Mouse (Mus musculus): Measurements from ENCODE around the gene Draxin. TPM values are rescaled to one million over a fixed set of nuclear protein-coding genes. Genes with fewer than 3 reads are reported as not detected.
"Not testable (repeated sequence)": the region's sequence is repeated elsewhere in the genome, so short reads cannot be mapped to it uniquely, and the experiment has no call there.

Draxin gene
- polyA plus RNA-seq (2015; fragmentation: Nextera tagmentation; extraction: Ambion mirVana), result 0.03 and 0.05 TPM in 2 replicates

DNA sequence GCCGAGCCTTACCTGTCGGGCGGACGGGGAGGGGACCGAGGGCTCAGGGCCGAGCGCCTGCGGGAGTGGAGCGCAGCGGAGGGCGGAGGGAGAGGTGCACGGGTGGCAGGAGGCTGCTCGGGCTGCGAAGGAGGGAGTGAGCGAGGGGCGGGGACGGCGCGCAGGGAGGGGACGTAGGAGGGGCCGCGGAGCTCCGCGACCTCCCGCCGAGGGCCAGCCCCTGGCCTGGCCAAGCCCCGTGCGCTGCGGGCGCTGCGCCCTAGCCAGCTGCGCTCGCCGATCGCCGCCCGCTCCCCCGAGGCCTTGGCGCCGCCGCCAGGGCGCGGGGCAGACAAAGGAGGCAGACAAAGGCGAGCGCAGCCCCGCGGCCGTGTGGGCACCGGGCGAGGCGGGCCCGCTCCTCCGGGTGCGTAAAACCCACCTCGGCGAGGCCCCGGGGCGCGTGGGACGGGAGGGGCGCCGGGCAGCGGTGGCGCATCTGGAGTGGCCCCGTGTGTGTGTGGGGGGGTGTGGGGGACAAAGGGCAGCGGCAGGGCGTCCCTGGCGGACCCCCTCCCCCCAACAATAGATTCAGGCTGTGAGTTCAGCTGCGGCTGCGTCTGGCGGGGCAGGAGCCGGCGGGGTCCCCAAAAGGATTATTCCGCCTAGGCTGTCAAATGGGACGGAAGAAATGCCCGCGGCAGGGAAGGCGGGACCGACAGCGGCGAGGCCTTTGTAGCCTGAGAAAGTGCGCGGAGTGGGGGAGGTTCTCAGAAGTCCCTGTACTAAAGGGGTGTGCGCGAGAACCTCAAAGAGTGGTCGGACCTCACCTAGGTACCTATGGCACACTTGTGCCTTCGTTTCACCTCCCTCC, at the start of gene Draxin:
Draxin (minus strand) TSS at position 138 of the 853 bp plus-strand sequence.
- peak within 1 kb of the TSS; percentile 74 for H3K4me2 ChIP-seq (replicated peaks; ENCODE audit: low read depth)

DNA sequence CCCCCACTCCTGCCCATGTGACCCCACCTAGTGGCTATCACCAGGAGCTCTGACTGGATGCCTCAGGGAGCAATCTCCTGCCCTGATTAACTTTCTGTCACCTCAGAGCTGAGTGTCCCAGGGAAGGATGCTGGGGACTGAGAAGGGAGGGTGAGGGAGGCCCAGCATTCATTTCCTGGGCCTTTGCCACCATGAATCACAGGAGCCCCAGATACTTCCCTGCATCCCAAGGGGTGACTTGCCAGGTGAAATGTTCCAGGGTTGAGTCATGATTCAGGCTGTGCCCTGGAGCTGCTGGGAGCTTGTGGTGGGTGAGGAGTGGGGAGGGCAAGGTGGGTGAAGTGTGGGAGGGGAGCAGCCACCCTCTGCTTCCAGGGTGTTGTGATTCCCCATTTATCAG, 47.2 kb upstream of the Draxin start:
- H3K27me3 ChIP-seq (replicated peaks; ENCODE audit: control insufficient read depth, insufficient read depth, low read length), result peaks cover 36% of the 10 kb centered on the region
- H3K36me3 ChIP-seq (ENCODE audit: control insufficient read depth, insufficient read depth), result no peaks in the 10 kb centered on the region
- TF ChIP-seq CTCF (IDR thresholded peaks at IDR 0.05; ENCODE audit: low read depth), result no peak
- ATAC-seq, result no peak
- no peak overlapping the region for H3K4me2 ChIP-seq (replicated peaks; ENCODE audit: low read depth)
- H3K4me3 ChIP-seq (ENCODE audit: low read depth, low read length), result no peak overlapping the region
- no peaks in the 10 kb centered on the region for H3K4me1 ChIP-seq (replicated peaks; ENCODE audit: control insufficient read depth, insufficient read depth, low read length)
- H3K27ac ChIP-seq (ENCODE audit: low read depth, low read length), result no peak overlapping the region
- H3K9ac ChIP-seq (ENCODE audit: low read depth, low read length), result no peak overlapping the region
- no peaks in the 10 kb centered on the region for H3K9me3 ChIP-seq (ENCODE audit: control insufficient read depth)

More for the DNA sequence above, at the start of gene Draxin:
- peaks cover 50% of the 10 kb centered on the region for H3K27me3 ChIP-seq (replicated peaks; ENCODE audit: control insufficient read depth, insufficient read depth, low read length)
- H3K36me3 ChIP-seq (ENCODE audit: control insufficient read depth, insufficient read depth), result no peaks in the 10 kb centered on the region
- no peak within 1 kb of the TSS for H3K27ac ChIP-seq (ENCODE audit: low read depth, low read length)
- H3K9me3 ChIP-seq (ENCODE audit: control insufficient read depth), result no peaks in the 10 kb centered on the region
- H3K9ac ChIP-seq (ENCODE audit: low read depth, low read length), result 0 out of 2 replicates have a peak within 1 kb of the TSS, but pooled peaks have one; percentile 17
- H3K4me1 ChIP-seq (replicated peaks; ENCODE audit: control insufficient read depth, insufficient read depth, low read length), result no peaks in the 10 kb centered on the region
- ATAC-seq, result peak; percentile 41; the same call in 1 of the 2 replicates
- TF ChIP-seq CTCF (IDR thresholded peaks at IDR 0.05; ENCODE audit: low read depth), result no peak
- under 1% methylated on average over 80 of the region's 87 CpGs for WGBS
- peak within 1 kb of the TSS; percentile 43 for H3K4me3 ChIP-seq (ENCODE audit: low read depth, low read length)

DNA sequence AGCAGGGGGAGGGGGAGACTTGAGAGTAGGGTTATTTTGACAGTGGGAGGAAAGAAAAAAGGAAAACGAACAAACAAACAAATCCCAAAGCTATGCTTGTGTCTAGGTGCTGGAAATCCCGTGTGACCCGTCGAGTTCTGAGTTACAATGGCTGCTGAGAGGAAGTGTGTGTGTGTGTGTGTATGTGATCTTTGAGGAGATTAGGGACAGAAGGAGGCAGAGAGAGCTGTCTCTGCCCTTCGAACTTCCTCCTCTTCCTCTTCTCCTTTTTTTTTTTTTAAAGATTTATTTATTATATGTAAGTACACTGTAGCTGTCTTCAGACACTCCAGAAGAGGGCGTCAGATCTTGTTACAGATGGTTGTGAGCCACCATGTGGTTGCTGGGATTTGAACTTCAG, 46.1 kb upstream of the Draxin start:
- H3K27ac ChIP-seq (ENCODE audit: low read depth, low read length); H3K9me3 ChIP-seq (ENCODE audit: control insufficient read depth); H3K4me1 ChIP-seq (replicated peaks; ENCODE audit: control insufficient read depth, insufficient read depth, low read length); H3K9ac ChIP-seq (ENCODE audit: low read depth, low read length); H3K36me3 ChIP-seq (ENCODE audit: control insufficient read depth, insufficient read depth); ATAC-seq; H3K4me3 ChIP-seq (ENCODE audit: low read depth, low read length); H3K4me2 ChIP-seq (replicated peaks; ENCODE audit: low read depth): not testable (repeated sequence)
- WGBS, result 52% methylated on average over 5 of the region's 6 CpGs
- H3K27me3 ChIP-seq (replicated peaks; ENCODE audit: control insufficient read depth, insufficient read depth, low read length), result peaks cover 47% of the 10 kb centered on the region

DNA sequence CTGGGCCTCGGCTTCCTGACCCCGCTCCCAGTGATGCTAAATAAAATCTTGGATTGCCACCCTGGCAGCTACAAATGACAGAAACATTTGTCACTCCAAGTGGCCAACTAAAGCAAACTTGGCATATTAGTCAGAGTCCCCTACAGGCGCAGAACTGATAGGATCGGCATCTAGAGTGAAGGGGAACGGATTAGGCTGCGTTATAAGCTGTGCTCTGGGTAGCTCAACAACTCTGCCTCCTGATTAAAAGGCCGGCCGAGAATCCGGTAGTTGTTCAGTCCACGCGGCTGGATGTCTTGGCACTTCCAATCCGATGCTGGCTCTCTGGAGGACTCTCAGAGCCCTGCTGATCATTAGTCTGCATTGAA, 44.0 kb upstream of the Draxin start:
- no peaks in the 10 kb centered on the region for H3K9me3 ChIP-seq (ENCODE audit: control insufficient read depth)

DNA sequence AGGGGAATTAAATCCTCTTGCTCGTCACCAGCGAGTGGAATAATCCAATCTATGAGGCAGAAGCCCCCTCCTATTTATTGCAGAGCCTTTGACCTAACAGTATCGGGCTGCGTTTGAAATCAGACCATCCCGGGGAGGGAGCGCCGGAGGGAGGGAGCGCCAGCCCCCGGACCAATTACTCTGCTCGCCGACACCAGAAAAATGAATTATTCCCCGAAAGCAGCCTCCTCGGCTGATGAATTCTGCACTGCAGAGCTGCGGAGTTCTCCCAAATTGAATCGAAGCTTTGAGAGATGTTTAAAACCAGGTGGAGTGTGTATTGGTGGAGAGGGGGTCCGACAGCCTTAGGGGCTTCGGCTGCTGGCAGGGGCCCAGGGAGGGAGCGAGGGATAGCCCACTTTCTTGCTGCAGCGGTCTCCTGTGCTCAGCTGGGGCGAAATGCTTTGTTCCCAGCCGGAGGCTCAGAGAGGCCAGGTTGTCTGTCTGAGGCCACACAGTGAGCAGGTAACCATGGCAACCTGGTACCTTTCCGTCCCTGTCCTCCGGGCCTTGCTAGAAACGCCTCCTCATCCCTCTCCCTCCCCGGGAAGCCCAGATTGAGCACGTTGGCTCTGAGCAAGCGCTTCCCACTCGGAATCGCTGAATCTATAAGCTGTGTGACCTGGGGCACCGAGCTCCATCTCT, 43.5 kb upstream of the Draxin start:
- Histone ChIP-seq H3K4me1 (replicated peaks; ENCODE audit: control insufficient read depth, insufficient read depth, low read length) (no peaks in the 10 kb centered on the region), H3K9ac (ENCODE audit: low read depth, low read length) (no peak overlapping the region), H3K4me3 (ENCODE audit: low read depth, low read length) (no peak overlapping the region), H3K36me3 (ENCODE audit: control insufficient read depth, insufficient read depth) (no peaks in the 10 kb centered on the region), H3K9me3 (ENCODE audit: control insufficient read depth) (no peaks in the 10 kb centered on the region), H3K27me3 (replicated peaks; ENCODE audit: control insufficient read depth, insufficient read depth, low read length) (peaks cover 63% of the 10 kb centered on the region), H3K27ac (ENCODE audit: low read depth, low read length) (no peak overlapping the region), H3K4me2 (replicated peaks; ENCODE audit: low read depth) (no peak overlapping the region)
- TF ChIP-seq CTCF (IDR thresholded peaks at IDR 0.05; ENCODE audit: low read depth), result no peak
- 3% methylated on average over 30 of the region's 30 CpGs for WGBS
- ATAC-seq, result no peak

More for the DNA sequence above, 44.0 kb upstream of the Draxin start:
- WGBS, result 21% methylated on average over 12 of the region's 12 CpGs
- Histone ChIP-seq H3K27me3 (replicated peaks; ENCODE audit: control insufficient read depth, insufficient read depth, low read length) (peaks cover 61% of the 10 kb centered on the region), H3K9ac (ENCODE audit: low read depth, low read length) (no peak overlapping the region), H3K27ac (ENCODE audit: low read depth, low read length) (no peak overlapping the region), H3K4me2 (replicated peaks; ENCODE audit: low read depth) (no peak overlapping the region), H3K4me1 (replicated peaks; ENCODE audit: control insufficient read depth, insufficient read depth, low read length) (no peaks in the 10 kb centered on the region), H3K36me3 (ENCODE audit: control insufficient read depth, insufficient read depth) (no peaks in the 10 kb centered on the region), H3K4me3 (ENCODE audit: low read depth, low read length) (no peak overlapping the region)
- ATAC-seq, result no peak
- TF ChIP-seq CTCF (IDR thresholded peaks at IDR 0.05; ENCODE audit: low read depth), result no peak

DNA sequence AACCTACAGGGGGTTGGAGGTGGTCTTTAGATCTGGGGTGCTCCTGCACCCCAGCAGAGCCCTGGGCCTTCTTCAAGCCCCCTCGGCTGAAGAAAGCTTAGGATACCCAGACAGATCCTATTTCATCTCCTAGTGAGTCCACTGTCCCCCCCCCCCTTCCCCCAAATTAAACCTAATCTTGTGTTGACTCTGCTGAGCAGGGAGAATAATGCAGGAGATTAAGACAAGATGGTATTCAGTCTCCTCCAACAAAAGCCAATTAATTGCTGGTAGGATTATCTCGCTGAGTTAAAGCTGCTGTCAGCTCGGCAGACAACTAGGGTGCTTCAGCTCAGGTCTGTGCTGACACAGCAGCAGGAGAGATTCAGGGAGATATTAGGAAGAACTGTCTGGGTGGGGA, 40.8 kb upstream of the Draxin start:
- Histone ChIP-seq H3K4me2 (replicated peaks; ENCODE audit: low read depth) (no peak overlapping the region), H3K9ac (ENCODE audit: low read depth, low read length) (no peak overlapping the region), H3K36me3 (ENCODE audit: control insufficient read depth, insufficient read depth) (no peaks in the 10 kb centered on the region), H3K27ac (ENCODE audit: low read depth, low read length) (no peak overlapping the region), H3K27me3 (replicated peaks; ENCODE audit: control insufficient read depth, insufficient read depth, low read length) (peaks cover 71% of the 10 kb centered on the region), H3K4me1 (replicated peaks; ENCODE audit: control insufficient read depth, insufficient read depth, low read length) (no peaks in the 10 kb centered on the region), H3K9me3 (ENCODE audit: control insufficient read depth) (no peaks in the 10 kb centered on the region), H3K4me3 (ENCODE audit: low read depth, low read length) (no peak overlapping the region)
- TF ChIP-seq CTCF (IDR thresholded peaks at IDR 0.05; ENCODE audit: low read depth), result no peak
- no peak for ATAC-seq
- 44% methylated on average over 3 of the region's 3 CpGs for WGBS

Measured in intestine, postnatal 0 days (tissue).